In genomic region chr2:174340893-174341580, GRCm38 (mm10) we compare ENCODE assay signal across 14 mouse cellular contexts. TPM values are rescaled to one million over a fixed set of nuclear protein-coding genes. Genes with fewer than 3 reads are reported as not detected.
"Had no signal": no experiment of that assay in that cellular context is flagged by ENCODE, and none has a peak within 500 bp of the region (broad histone marks: within the 10 kb centered on the region; RNA-seq: fewer than 3 reads in every experiment).

No protein-coding gene starts in this region.

- DNase-seq: kidney, adult 8-10 months; kidney, postnatal 36 days; layer of hippocampus, adult 9-11 months; layer of hippocampus, postnatal 36 days; lung, adult 18-20 months; midbrain, embryonic 14.5 days; right cerebral cortex, adult 18-20 months; right cerebral cortex, postnatal 25 days; thymus, postnatal 4 days had no signal

- H3K4me3 ChIP-seq: limb, embryonic 12.5 days; myocyte; neural tube, embryonic 15.5 days had no signal

- H3K9me3 ChIP-seq: limb, embryonic 12.5 days; neural tube, embryonic 15.5 days had no signal

- H3K4me2 ChIP-seq: limb, embryonic 12.5 days; neural tube, embryonic 15.5 days had no signal

- H3K27me3 ChIP-seq: limb, embryonic 12.5 days; neural tube, embryonic 15.5 days had no signal

- H3K9ac ChIP-seq: limb, embryonic 12.5 days; liver, embryonic 14.5 days; neural tube, embryonic 15.5 days had no signal

- H3K27ac ChIP-seq: limb, embryonic 12.5 days; liver, embryonic 14.5 days; neural tube, embryonic 15.5 days had no signal

RNA-seq across cellular contexts. Expression of gene Gm20721, which starts 5.5 kb away (rescaled TPM):
- polyA plus RNA-seq: small intestine, adult 2 months had no signal
